Mouse (Mus musculus) ovary, postnatal 14 days (tissue): Measurements from ENCODE around the gene Ctla4.

Experiments
- DNase-seq: peaks from one replicate; pipeline ENCODE4 v3.0.0; 2022; ENCODE audit warnings: low spot score

Gene Ctla4

DNA sequence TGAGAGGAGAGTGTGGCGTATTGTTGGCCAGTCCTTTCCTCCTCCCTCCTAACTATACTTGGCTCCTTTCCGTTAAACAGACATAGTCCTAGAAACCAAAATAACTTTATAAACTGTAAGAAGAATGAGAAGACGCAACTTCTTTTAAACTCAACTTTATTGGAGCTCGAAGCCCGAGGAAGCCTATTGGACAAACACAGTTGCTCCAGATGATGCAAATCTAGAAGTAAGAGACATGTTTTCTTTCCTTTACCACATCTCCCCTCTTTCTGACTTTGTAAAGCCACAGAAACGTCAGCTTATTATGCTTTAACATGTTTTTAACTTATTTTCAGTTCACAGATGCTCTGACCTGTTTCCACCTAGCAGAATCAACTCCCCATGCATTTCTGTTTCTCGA is at the start of gene Ctla4:
Ctla4 (plus strand) TSS at position 20 of the 400 bp plus-strand sequence.
- no peak for DNase-seq

DNA sequence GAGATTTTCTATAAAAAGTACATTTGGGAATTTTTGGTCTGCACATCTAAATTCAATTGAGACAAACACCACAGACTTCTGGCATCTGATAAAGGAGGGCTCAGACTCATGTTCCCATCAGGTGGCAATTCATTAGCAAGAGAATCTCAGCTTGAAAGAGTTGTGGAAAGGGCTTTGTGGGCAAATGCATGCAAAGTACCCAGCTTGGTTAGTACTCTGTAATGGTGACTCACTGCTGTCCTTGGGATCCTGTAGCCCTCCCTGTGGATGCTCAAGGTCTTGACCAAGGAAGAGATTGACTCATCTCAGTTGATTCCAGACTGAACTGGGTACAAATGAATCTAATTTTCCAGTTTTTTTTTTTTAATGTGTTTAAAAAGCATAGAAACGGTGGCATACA is 47.6 kb upstream of the Ctla4 start:
- no peak for DNase-seq

DNA sequence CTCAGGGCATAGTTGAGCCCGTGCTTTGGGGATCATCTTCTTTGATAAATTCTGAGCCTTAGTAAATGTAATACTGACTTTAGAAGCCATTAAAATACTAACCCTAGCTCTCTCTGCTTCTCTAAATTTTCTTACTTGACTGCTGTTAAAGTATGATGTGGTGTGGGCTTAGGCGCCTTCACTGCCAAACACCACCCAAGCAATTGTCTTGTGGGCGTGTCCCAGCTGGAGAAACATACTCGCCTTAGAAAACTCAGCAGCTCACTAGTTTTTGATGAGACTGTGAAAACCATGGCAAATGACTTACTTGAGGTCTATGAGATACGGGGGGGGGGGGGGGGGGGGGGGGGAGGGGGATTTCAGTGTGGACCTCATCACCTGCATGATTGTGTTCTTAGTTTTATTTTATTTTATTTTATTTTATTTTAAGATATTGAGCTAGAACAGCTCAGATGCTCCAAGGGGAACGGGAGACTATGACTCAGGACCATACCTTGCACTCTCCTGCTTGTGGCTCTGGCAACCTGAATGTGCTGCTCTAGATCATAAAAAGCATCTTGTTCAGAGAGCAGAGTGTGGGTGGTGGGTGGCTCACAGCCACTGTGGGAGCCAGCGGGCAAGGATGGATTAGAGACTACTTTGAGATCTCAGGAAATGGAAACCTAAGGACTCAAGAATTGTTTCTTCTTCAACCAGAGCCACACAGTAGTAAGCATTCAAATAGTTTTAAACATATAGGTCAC is 41.3 kb upstream of the Ctla4 start:
- no peak for DNase-seq

DNA sequence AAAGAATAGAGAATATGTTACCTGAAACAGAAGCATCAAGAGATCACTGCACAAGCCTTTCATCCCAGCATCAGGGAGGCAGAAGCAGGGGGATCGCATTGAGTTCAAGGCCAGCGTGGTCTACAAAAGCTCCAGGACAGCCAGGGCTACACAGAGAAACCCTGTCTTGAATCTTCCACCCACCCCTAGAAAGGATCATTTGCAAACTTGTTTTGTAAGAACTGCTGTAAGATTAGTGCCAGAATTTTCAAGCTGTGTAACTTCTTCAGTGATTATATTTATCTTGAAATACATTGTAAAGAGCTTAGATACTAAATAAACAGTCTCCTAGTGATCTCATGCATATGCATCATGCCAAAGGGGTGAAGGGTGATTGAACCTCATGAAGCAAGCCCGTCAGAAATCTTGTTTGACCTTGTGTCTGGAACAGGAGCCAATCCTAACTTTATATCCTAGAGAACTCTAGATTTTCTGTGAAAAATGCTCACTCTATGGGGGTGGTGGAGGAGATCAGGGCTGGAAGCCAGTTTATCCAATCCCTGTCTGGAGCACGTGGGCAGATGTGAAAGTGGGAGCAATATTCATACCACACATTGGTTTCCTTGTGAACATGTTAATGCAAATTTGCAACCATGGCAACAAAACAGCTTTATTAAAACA is 40.1 kb upstream of the Ctla4 start:
- no peak for DNase-seq

DNA sequence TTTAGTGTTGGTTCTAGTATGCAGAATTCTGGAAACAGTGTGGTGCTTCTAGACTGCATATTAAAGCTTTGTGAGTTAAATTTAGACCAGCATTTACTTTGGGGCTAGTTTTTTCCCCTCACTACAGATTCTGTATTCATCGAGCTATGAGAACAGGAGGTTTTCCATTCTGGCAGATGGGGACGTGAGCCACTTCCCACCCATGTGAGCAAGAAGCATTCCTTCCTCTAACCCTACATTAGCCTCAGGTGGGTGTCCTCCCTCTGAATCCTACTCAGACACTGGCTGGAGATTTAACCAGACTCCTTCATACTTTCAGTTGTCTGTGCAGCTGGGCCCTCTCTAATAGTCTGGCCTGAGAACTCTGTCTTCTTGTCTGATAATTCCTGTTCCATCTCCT is 37.7 kb upstream of the Ctla4 start:
- DNase-seq, result no peak

DNA sequence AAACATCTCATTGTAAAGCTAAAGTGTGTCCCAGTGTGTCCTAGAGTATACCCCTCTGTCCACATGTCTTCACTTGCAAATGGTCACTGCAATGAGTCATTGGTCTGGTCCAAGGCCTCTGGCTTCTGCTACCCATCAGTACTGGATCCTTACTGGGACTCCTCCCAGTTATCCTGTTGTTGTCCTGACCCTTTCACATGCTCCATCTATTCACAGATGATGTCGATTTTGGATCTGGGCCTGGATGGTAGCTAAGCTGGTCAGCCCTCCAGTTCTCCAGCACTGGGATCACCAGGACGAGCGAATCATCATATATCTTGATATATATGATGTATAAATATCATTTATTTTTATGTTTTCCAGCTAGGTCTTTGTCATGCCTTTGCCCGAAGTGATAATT is 37.0 kb upstream of the Ctla4 start:
- no peak for DNase-seq

DNA sequence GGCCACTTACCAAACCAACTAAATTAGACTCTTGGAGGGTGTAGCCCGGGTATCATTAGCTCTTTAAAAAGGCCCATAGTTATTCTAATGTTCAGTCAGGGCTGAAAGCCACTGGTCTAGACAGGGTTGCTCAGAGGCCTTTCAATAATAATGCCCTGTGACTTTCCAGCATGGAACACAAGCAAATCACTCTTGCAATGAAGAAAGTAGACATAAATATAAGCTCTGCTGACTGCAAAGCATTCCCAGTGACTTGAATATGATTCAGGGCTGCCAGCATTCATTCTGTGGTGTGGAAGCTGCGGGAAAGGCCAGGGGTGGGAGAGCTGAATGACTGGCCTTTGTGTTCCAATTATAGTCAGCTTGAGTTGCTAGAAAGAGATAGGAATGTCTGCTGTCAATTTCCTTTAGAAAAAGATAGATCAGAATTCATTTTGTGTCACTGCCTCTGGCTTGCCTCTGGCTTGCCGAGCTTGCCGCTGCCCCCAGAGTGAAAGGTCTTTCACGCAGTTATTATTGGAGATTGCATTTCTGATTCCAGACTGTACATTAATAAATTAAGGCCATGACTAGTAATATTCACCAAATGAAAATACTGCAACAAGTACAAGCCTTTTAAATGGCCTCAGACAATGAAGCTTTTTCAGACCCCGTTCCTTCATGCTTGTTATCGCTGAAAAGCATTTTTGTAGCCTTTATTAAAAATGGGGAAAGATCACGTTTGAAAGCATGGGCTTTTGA is 35.6 kb upstream of the Ctla4 start:
- no peak for DNase-seq

DNA sequence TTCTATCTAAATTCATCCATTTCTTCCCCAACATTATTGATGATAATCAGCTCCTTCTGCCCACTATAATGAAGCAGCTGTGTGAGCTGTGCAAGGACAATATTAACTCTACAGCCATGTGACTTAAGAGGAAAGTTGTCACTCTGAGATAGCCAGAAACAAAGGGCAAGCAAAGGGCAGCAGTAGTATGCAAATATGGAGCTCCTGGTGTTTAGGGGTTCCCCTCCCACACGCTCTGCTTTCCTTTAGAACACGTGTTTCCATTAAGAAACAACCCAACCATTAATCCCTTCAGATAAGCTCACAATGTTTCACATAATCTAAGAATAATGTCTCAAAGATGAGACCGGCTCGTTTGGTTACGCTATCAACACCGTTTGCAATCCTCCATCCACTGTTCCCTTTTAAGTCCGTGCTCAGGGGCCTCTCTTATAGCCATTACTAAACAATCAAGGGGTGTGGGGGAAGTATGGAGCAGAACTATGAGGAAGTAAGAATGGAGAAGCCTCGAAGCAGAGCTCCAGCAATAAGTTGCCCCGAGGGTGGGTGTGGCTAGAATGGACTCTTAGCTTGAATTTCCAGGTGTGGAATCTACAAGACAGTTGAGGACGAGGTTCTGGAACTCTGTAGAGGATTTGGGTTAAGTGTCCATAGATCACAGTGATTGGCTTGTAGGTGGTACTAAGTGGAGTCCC is 34.6 kb upstream of the Ctla4 start:
- no peak for DNase-seq

DNA sequence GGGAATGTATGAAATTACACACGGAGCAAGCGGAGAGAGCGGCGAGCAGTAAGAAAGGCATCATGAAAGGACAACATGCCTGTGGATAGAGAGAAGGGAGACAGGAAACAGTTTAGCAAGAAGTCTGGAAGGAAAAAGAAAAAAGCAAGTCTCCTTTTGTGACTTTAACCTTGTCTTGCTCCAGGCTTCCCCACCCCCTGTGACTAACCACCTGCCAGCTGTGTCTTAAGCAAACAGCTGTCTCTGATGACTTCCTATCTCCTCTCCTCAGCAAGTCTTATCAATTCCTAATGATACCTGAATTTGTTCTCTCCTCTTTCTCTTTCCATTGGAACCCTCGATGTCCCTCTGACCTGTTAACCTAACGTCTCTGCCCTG is 34.0 kb upstream of the Ctla4 start:
- no peak for DNase-seq

DNA sequence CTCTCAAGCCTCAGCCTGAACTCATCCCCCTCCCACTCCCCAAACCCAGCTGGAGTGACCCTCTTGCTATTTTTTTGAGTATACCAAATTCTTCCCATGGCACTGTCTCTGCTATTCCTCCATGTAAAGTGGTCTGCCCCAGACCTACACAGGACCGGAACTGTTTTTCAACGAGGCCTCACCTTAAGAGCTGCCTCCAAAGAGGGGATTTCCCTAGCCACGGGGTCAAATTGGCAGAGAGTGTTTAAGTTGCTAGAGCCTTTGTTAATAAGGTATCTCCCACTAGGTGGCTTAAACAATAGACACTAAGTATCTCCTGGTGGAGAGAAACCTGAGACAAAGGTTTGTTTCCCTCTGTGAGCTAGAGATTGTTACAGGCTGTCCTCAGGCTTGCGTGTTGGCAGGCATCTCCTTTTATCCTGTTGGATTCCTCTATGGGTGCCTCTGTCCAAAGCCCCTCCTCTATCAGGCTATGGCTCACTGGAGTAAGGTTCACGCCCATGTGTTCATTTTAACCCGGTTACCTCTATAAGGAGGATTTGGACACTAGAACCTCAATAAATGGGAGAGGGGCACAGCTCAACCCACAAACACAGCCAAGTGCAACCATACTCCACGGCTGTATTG is 33.4 kb upstream of the Ctla4 start:
- DNase-seq, result no peak

DNA sequence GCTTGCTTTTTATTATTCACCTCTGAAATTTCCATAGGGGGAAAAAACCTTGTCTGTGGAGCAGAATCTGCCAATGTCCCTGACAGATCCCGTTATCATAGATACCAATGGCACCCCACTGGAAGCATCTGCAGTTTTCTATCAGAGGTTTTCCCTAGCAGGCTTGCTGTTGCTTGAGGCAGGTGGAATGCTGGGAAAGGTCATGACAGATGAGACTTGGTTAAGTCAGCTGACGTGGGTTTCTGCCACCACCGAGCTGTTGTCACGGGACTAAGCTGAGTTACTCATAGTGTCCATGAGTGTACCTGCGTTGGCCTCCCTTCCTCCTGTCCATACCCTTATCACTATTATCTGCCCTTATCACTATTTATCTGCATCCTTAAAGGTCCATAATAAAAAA is 32.8 kb upstream of the Ctla4 start:
- DNase-seq, result no peak

DNA sequence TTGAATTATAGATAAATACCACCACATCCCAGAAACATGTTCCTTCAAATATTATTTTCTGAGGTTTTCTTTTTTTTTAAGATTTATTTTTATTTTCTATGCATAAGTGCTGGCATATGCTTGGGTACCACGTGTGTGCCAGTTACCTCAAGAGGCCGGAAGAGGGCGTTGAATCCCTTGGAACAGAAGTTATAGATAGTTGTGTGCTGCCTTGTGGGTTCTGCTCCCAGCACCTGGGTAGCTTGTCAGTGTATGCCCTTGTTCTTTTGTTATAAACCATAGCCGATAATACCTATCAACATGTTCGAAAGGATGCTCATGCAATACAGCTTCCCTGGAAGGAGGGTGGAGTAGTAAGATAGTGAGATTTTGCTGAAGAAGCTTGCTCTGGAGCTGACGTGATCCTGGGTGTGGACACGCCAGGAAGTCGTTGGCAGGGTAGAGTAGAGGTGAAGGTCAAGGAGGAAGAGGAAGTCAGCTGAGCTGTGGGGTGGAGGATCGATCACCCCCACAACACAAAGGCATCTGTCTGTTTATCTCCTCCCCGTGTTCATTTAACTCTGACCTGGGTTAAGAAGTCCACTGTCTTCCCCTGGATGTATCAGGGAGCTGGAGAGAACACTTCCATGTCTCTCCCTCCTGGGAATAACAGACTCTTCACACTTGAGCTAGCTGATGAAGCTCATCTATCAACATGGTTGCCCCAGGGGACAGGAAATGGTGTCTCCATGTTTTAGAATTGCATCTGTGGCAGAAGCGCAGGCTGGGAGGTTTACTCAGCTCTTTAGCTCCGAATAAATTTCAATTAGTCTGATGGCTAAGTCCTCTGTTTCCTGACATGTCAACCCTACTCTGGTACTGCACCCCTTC is 29.2 kb upstream of the Ctla4 start:
- no peak for DNase-seq

DNA sequence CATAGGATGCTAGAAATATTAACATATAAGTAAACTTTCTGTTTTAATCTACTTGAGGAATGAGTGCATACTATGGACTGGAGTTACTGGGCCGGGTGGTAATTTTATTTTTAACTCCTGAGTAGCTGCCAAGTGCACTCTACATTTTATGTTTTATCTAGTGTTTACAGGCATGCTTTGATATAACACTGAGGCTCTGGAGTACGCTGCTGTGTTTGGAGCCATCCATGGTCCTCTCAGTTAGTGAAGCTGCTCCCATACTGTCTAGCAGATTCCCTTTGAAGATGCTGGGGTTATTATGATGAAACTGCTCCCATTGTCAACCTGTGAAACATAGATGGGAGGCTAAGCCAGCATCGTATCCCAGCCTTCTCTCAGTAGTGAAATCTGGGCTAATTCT is 27.6 kb upstream of the Ctla4 start:
- DNase-seq, result no peak

DNA sequence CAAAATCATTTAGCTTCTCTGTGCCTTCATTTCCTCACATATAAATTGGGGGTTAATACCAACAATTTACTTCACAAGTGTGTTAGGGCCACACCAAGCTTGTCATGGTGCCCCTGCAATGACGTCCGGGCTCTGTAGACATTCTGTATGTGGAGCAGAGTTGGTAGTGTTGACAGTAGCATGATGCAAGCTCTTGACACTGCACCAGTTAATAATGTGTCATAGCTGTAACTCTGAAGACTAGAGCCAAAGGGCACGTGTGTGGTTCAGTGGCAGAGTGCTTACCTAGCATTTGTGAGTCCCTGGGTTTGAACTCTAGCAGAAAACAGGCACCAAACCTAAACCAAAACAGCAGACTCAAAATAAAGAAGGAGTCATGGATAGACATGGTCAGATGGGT is 27.0 kb upstream of the Ctla4 start:
- no peak for DNase-seq

DNA sequence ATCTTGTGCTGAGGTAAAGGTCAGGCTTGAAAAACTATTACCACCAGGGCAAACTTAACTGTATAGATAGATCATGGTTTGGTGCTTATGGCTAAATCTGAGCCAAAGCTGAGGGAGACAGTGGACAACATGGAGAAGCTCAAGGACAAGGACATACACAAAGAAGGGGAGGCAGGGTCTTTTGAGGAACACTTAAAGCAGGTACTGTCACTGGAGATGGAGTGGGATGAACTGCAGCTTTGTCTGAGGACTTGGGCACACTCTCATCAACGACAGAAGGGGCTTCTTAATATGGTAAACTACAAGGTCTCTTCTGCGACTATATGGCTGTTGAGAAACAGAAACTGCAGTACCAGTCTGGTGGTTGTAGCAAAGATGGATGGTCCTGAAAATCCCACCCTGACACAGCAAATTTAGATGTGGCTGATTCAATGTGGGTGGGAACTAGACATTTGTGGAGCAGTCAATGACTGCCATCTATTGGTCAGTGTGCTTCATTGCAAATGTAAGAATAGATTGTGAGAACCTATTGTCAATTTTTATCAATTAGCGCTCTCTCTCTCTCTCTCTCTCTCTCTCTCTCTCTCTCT is 26.3 kb upstream of the Ctla4 start:
- DNase-seq, result no peak

DNA sequence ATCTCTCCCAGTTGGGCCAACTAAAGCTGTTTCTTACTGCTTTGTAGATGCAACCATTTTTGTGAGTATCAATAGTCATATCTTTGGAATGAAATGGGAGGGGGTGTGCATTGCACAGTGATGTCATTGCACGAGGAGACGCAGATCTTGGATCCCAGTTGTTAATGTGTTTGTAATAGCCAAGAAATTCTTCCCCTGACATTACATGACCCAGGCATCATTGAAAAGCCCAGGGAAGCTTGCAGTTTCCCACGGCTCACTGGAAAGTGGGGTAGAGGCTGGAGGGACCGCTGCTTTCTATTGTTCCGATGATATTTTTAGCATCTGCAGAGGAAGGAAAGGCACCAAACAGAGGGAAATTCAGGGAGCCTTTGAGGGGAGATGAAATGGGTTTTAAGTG is 25.8 kb upstream of the Ctla4 start:
- DNase-seq, result no peak

DNA sequence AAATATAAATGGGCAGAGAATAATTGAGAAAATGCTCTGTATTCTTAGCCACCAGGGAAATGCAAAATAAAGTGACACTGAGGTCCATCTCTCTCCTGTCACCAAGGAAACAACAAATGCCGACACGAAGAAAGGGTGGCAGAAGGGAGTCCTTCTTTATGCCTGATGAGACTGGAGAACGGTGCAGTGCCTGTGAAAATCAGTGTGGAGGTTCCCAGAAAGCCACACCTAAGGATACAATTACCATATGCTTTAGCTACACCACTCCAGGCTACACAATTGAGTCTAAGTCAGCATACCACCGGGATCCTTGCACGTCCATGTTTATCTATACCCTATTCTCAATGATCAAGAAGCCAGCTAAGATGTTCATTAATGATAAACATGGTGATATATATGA is 25.4 kb upstream of the Ctla4 start:
- DNase-seq, result no peak

DNA sequence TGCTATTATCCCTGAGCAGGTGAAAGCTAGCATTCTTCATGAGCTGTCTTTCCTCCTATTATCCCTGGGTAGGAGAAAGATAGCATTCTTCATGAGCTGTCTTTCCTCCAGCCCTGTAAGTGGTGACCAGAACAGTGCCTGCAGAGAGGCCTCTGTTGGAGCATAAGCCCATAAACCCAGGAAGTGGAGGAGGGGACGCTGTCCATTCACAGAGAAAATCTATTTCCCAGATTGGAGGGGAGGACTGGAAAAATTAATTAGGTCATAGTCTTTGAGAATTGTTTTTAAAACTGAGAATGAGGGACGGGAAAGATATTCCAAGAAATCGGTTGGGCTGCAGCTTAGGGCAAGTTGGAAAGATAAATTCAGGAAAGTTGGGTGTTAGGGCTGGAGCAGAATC is 24.3 kb upstream of the Ctla4 start:
- no peak for DNase-seq

DNA sequence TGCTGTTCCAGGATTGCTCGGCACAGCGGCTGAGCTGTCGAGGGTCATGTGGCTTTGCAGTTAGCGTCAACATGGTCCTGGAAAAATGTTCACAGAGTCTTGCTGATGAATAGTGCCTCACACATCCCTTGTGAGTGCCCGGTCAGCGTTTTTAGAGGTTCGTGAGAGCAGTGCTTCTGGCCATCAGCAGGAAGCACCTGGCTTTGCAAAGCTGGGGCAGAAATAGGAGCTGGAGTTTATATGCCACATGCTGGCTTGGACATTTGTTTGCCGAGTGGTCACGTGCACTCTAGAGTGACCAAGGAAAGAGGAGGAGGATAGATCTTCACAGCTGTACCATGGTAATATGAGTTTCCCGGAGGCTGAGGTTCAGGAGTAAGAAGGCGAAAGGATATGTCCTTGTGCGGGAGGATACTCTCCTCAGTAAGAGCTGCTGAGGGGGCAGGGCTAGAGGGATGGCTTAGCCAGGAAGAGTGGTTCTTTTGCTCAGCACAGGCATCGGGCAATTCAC is 23.8 kb upstream of the Ctla4 start:
- no peak for DNase-seq

DNA sequence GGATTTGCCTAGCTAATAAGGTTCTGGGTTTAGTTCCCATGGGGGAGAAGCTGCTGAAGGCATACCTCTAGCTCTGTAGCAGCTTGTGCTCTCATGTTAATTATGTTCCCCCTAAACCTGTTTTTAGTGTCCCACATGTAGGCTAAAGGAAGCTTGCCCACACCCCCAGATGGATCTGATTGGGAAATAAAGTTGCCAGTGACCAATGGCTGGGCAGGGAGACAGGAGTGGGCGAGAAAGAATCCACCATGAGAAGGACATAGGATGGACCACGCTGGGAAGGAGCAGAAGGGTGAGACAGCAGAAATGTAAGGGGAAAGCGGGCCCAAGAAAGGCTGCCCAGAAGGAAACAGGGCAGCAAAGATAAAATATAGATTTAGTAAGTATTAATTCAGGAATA is 23.1 kb upstream of the Ctla4 start:
- DNase-seq, result no peak

DNA sequence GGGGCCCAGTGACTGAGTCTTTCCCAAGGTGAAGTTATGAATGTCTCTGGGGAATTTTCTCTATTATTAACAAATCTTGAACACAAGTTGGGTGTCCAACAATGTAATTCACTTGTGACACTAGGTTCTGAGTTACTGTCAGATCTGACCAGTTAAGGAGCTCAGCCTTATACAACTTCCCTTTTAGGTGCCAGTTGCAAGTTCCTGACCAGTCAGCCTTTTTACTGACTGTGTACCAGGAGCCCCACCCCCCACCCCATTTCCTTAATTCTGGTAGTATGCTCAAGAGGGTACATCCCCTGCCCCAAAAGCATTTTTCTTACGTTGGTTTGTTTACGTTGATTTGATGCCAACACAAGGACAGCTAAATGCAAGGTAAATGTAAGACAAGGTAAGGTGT is 21.6 kb upstream of the Ctla4 start:
- DNase-seq, result no peak
